Mouse (Mus musculus): Measurements from ENCODE around the gene Ssbp3.

GRCm38 (mm10) chr4:106935583-106935935 lies 25.1 kb downstream of the Ssbp3 start:
- TF ChIP-seq POLR2A (IDR thresholded peaks at IDR 0.05; ENCODE audit: control insufficient read depth, extremely low read depth, insufficient read depth, low read length, poor library complexity) (no peak), CTCF (IDR thresholded peaks at IDR 0.05; ENCODE audit: borderline replicate concordance, control insufficient read depth, extremely low read depth, insufficient read depth, low read length, poor library complexity) (no peak)
